Mouse (Mus musculus) left cerebral cortex, postnatal 4 days (tissue): Measurements from ENCODE around the gene A730071L15Rik. TPM values are rescaled to one million over a fixed set of nuclear protein-coding genes. Genes with fewer than 3 reads are reported as not detected.

ENCODE experiments used
- DNase-seq: peaks from one replicate; pipeline ENCODE4 v3.0.0-alpha.2; 2022
- intact Hi-C: fragments of 180-260 bp; cut with DNase I; formaldehyde crosslinking; loops from one replicate; pipeline ENCODE4 v1.15.1; 2025
- total RNA-seq, 2 experiments: library from RNA; stranded (reverse); gene quantifications; 2 replicates each; pipeline ENCODE4 v1.2.3; 2021

Gene A730071L15Rik
- total RNA-seq, 2 experiments from 2014 or later, result 0.24 TPM; not detected in 1

DNA sequence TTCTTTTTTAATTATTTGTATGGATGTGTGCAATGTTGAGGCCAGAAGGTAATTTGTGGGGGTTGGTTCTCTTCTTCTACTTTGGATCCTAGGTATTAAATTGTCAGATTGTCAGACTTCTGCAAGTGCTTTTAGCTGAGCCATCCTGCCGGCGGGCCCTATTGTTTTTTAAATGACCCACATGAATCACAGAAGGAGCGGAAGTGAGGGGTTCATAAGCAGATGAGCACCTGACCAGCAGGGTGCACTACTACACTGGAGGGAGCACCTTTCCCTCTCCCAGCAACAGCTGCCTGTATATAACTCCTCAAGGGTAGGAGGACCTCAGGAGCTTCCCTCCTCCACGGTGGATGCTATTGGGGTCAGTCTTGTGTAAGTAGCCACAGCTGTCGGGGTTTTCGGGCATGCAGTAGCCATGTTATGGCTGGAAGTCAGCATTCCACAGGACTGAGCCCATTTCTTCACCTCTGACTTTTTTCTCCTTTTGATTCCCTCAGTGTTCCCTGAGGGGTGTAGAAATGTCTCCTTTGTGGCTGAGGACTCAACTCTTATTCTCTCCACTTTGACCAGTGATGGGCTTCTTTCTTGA is 18.9 kb upstream of the A730071L15Rik start:
- no peak for DNase-seq
- intact Hi-C loops, result no loop called here

DNA sequence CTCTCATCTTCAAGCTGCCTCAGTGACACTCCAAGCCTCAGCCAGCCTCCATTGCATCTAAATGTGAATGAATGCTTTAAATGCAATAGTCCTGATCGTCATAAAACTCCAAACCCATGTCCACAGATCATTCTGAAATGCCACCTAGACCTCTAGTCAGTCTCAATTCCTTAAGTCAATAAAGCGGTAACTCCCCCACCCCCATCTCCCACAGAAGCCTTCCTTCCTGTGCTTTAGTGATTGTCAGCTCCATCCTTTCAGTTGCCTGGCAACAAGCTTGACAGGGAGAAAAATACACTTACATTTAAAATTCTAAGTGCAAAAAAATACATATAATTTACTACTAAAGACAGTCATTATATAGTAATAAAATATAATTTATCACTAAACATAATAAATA is 16.6 kb upstream of the A730071L15Rik start:
- DNase-seq, result no peak
- intact Hi-C loops, result no loop called here

DNA sequence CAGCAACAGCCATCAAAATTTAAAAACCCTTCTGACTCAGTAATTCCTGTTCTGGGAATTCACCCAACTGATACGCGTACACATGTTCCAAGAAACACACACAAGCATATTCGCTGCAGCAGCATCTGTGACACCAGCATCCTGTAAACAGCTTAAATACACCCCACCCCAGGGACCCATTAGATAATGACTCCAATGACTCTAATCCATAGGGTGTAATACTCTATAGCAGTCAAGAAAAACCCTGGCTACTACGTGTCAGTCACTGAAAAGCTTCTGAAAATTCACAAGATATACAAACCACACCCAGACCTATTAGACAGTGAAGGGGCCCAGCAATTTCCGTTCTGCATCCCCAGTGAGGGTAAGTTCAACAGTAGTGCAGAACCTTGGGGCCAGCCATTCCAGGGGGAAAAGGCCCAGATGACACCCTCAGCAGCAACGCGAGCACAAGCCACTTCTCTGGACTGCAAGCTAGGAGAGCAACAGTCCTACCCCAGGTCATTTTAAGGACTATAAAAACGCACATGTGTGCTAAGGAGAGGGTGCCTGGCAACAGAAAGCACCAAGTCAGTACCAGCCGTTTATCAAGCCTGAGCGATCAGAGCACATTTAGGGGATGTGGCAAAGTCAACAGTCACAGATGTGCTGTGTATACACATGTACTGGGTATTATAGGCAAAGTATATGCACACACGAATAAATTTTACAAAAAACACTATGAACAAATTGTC is 15.5 kb upstream of the A730071L15Rik start:
- DNase-seq, result no peak
- intact Hi-C loops, result no loop called here

DNA sequence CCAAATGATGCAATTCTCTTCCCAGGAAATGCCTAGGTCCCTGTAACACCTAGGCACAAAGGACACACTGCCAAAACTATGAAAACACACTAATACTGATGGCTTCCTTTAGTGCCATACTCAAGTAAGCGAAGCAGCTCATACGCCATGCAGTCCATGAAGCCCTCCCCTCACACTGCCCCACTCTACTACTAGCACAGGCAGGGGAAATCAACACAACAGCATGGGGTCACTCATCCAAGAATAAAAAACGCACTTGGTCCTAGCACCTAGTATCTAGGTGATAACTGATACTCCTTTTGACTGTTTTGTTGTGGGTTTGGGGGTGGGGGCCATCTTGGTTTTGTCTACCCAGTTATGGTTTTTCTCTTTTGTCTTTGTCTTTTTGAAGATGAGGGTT is 12.4 kb upstream of the A730071L15Rik start:
- no peak for DNase-seq
- intact Hi-C loops, result loop anchor here (5.0 kb wide), 1 partner anchor 195 kb away; no protein-coding TSS in a partner anchor

DNA sequence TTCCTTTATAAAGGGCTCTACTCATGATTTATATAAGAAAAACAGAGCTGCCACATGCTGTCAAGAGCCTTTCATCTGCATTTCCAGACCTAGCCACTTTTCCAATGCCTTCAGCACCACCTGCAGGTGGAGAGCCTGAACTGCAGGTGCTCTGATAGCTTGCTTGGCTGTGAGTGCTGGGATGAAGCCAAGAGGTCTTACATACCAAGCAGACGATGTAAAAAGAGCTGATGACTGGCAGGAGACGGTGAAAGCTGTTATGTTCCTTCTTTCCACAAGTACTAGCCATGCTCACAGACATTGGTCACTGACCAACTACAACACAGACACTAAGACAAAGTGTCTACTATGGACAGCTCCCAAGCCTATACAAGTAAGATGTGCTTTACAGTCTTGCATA is 12.0 kb upstream of the A730071L15Rik start:
- intact Hi-C loops, result loop anchor here (5.0 kb wide), 1 partner anchor 196 kb away; no protein-coding TSS in a partner anchor
- DNase-seq, result peak; percentile 94

DNA sequence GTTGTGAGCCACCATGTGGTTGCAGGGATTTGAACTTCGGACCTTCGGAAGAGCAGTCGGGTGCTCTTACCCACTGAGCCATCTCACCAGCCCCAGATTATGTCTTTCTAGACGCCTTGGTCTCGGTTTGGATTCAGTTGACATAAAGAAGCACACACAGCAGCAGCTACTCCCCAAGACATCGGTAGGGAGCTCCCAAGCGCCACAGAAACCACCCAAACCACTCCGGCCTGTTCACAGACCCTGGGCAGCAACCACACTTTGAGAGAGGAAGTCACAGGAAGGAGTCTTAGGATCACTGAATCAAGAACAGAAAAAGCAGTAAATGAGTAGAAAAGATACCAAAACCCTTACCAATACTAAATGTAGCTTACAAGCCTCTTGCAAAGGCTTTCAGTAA is 3.0 kb upstream of the A730071L15Rik start:
- no peak for DNase-seq
- intact Hi-C loops, result no loop called here

DNA sequence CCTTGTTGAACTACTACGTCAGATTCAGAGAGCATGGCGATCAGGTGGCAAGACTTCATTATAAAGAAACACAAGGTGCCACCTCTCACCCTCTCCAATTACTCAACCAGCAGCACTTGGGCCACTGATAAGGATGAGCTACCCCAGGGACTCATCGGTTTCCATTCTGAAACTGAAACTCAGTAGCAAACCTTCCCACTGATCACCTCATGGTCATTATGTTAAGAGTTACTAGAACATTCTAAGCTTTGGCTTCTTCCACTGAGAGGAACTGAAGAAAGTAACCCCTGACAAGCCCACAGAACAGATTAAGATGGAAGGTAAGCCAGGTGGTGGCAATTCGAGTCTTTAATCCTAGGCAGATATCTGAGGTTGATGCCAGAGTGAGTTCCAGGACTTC is 1.4 kb upstream of the A730071L15Rik start:
- DNase-seq, result no peak
- intact Hi-C loops, result no loop called here

DNA sequence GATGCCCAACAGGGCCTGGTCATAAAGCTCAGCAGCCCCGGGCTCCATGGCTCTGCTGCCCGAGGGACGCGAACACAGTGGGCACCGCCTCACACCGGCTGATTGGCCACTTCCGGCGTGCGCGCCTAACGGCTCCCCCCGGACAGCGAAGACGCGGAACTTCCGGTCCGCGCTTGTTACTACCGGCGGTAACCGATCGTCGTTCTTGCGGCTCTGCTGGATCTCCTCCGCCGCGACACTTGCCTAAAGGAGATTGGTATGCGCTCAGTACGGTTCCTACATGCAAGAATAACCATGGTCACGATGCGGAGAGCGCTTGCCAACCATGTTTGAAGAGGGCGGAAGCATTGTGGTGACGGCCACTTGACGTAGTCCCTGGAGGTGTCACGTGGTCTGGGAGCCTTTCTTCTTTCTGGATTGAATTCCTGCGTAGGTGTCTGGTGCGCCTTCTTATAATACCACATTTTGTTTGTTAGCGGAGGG is 299 bp downstream of the A730071L15Rik start, which contains the start of gene Nudcd3:
Gene Nudcd3 (minus strand): TSS at position 329 of the 483 bp plus-strand sequence.
- peak; percentile 89 for DNase-seq
- intact Hi-C loops, result loop anchor here (5.0 kb wide), 1 partner anchor 62 kb away; no protein-coding TSS in a partner anchor

DNA sequence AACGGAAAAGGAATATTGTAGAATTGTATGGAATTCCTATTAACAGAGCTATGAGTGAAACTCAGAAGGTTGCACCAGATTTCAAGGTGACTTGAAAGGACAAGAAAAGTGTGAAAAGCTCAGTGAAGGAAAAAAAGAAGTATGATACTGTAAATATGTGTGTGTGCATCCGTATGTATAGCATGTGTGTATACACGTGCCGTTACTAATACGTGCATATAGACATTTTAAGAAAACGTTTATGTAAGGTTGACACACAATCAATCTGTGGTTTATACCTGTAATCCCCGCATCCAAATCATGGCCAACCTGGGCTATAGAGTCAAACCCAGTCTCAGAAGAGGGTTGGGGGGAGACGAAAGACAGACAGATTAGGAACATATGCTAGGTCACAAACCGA is 741 bp downstream of the A730071L15Rik start:
- no peak for DNase-seq
- intact Hi-C loops, result loop anchor here (5.0 kb wide), 1 partner anchor 62 kb away; no protein-coding TSS in a partner anchor

DNA sequence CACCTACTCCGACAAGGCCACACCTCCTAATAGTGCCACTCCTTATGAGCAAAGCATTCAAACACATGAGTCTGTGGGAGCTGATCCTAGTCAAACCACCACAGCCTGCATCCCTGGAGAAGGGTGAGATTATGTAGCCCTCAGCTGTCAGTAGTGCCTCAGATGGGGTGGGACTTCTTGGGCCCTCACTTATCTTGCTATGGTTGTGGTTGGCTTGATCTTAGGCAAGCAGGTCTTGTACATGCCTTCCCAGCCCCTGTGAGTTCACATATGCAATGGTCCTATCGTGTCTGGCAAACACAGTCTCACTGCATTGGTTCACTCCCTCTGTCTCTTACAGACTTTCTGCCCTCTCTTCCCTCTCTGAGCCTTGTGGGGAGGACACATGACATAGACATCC is 7.3 kb downstream of the A730071L15Rik start:
- DNase-seq, result no peak
- intact Hi-C loops, result no loop called here

DNA sequence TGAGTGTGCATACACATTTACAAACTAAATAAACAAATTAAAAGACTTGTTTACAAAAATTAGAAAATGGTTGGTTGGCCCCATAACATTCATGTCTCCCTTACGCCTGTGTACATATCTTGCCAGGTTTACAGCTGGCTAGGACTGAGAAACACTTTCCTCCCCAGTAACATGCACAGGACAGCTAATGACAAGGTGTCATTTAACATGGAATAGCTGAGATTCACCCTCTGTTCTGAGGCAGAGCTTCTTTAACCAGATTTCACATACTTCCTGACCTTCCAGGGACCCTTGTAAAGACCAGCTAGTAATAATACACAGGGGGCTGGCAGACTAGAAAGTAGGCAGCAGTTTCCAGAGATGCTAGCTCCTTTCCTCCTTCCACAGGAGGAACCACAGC is 8.3 kb downstream of the A730071L15Rik start:
- intact Hi-C loops, result no loop called here
- DNase-seq, result no peak

DNA sequence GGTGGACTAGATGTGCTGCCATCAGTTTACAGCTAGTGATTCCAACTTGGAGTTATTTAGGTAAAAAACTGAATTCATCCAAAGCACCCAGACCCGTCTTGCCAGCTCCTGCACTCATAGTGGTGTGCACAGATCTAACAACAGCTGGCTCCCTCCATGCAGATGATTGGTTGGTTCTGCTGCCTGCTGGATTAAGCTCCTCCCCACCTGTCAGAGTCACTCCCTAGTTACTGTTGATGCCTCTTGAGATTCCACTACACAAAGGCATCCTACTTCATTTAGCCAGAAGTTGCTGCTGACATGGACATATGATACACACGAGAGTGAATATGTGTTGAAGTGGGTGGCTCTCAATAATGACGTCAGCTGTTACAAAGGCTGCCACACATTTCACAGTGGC is 17.0 kb downstream of the A730071L15Rik start:
- DNase-seq, result no peak
- intact Hi-C loops, result no loop called here

DNA sequence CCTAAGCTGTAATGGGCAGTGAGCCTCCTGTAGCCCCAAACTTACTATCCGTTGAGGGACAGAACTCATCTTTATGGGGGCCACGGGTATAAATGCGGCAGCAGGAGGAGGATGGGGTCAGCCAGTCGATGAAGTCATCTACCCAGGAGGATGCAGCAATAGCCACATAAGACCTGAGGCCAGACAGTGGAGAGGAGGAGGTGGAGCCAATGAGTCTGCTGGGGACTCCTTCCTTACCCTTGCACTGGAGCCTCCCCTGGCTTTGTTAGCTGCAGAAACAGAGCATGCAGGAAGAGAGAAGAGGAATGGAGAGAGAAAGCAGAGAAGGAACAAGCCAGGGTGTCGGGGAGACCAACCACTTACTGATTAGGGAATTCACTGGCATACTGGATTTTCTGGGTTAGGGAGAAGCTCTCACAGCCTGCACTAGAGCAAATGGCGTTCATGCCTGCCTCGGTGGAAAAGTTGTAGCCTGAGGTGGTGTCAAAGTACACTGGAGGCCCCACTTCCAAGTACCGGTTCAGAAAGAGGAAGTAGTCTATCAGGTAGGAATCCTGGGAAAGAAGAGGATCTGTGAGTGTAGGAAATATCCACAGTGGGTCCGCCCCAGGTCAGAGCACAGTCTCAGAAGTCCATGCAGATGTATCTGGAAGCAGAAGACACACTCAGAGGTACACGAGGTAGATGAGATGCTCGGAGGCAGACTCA is 18.5 kb downstream of the A730071L15Rik start:
- intact Hi-C loops, result no loop called here
- DNase-seq, result no peak

DNA sequence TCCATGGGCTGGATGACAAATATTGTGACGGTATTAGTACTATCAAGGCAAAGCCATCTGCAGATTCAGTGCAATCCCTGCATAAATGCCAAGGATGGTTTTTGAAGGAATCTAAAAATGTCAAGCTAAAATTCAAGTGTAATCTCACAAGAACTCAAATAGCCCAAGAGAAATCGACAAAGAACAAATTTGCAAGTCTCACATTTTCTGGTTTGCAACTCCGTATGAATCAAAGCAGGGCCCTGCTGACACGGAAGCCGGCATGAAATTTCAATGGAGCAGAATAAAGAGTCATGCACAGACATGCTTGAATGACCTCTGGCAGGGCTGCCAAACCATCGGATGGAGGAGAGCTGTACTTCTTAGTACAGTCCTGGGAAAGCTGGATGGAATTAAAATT is 20.1 kb downstream of the A730071L15Rik start:
- peak; percentile 17 for DNase-seq
- intact Hi-C loops, result no loop called here

DNA sequence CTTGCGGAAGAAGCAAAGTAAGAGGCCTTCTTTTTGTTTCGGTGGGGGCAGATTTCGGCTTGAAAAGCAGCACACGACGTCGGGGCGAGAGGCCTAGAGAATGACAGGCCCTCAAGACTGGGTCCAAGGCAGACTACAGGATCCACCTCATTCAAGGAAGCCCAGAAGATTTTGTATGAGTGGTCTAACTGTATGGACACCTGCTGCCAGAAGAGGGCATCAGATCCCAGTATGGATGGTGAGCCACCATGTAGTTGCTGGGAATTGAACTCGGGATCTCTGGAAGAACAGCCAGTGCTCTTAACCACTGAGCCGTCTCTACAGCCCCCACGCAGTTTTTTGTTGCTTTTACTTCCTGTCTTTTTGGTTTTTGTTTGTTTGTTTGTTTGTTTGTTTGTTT is 22.4 kb downstream of the A730071L15Rik start:
- intact Hi-C loops, result no loop called here
- DNase-seq, result no peak

DNA sequence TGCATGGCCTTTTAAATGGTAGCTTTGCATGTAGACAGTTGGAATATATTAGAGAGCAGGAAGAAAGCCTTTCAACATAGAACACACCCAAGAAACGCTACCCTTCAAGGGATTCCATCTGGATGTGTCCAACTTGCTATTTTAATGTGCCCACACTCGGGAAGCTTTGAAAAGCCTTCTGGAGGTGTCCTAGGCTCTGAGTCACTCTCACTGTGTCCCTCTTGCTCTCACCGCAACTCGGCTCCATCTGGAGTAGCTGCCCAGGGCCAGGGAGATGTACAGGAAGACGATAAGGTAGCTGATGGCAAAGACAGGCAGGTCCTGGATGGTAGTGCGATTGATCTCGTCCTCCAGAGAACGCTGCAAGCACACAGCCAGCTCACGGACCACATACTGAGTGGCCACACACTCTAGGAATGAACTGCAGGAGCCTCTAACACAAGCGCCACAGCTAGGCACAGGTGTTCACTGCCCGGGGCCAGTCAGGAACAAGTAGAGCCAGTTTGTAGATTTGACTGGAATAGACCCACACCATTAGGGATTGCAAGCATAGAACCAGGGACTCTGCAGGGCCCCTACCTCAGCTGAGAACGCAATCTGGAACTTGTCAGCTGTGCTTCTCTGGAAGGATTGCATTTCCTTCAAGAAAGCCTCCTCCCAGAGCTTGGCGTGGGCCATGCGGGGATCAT is 24.9 kb downstream of the A730071L15Rik start:
- intact Hi-C loops, result no loop called here
- DNase-seq, result no peak

DNA sequence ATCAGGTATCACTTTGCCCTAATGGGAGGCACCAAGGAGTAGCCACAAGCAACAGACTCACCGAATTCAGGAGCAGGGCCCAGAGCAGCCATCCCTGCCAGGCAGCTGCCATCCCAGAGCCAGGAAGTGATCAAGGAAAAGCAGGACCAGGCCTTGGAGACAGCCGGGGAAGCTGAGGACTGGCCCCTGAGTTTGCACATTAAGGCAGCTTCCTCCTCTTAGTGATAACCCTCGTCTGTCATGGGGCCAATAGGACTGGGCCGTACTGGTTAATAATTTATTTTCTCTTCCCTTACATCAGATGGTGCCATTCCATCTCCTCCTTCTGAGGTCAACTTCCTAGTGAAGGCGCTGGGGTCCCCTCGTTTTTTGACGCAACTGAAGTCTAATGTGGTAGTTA is 30.2 kb downstream of the A730071L15Rik start, which contains the start of gene Npc1l1:
Gene Npc1l1 (minus strand): TSS at position 132 of the 400 bp plus-strand sequence.
- DNase-seq, result no peak
- intact Hi-C loops, result no loop called here

DNA sequence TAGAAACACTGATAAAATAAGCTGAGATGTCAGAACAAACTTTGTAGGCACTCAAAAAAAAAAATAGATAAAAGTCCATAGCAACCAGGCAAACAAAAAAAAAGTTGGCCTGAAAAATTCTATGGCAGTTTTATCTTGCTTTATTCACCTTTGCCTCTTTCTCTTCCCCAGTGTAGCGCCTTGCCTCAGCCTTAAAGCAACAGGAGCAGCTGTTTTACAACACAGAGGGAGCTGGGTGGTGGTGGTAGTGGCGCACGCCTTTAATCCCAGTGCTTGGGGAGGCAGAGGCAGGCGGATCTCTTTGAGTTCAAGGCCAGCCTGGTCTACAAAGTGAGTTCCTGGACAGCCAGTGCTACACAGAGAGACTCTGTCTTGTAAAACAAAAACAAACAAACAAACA is 33.2 kb downstream of the A730071L15Rik start:
- no peak for DNase-seq
- intact Hi-C loops, result no loop called here

DNA sequence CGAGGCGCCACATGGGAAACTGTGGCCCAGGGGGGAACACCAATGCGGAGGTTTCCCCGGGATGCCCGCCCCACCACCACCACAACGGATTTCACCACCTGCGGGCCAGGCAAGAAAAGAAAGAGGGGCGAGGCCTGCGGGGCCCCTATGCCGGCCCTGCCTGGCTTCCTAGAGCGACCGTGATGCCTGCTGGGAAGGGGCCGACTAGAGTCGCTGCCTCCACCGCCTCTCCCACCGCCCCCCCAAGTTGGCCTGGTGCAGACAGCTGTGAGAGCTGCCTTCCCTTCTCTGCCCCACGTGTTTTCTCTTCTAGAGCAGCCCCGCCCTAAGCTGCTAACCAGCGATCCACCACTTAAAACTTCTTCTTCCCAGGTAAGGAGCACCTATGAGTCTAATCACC is 44.9 kb downstream of the A730071L15Rik start:
- DNase-seq, result no peak
- intact Hi-C loops, result no loop called here
